Mouse (Mus musculus) G1E (cell line): ENCODE results near the gene Parn.

Source experiments
- CTCF ChIP-seq: IDR thresholded peaks from 2 replicates; pipeline ENCODE4 v1.5.1; 2012; ENCODE audit warnings: low read depth, low read length, inconsistent platforms, mixed read lengths
- GATA2 ChIP-seq: IDR thresholded peaks from 2 replicates; pipeline ENCODE4 v1.6.1; 2012; ENCODE audit warnings: low read depth, low read length, inconsistent platforms, borderline replicate concordance

GRCm38 (mm10) chr16:13669282-13669681 is 1.3 kb upstream of the Parn start:
- TF ChIP-seq CTCF (no peak), GATA2 (no peak)
